Mouse (Mus musculus) layer of hippocampus, postnatal 10 days (tissue): ENCODE data around the gene Gm20837. TPM values are rescaled to one million over a fixed set of nuclear protein-coding genes. Genes with fewer than 3 reads are reported as not detected.
"Not testable (repeated sequence)": the region's sequence is repeated elsewhere in the genome, so short reads cannot be mapped to it uniquely, and the experiment has no call there.

Experiments
- DNase-seq, 2 experiments: peaks; one replicate each; pipeline ENCODE4 v3.0.0; 2021; ENCODE audit warnings: low spot score in 2 of 2
- long read RNA-seq: library from polyadenylated mRNA; stranded (forward); transcript quantifications from one replicate; pipeline ENCODE4 v2.0.0, GENCODE M21; 2023
- total RNA-seq, 2 experiments: library from RNA; stranded (reverse); gene quantifications; 2 replicates each; pipeline ENCODE4 v1.2.3; 2021

The Gm20837 gene
- not detected for total RNA-seq
- long read RNA-seq: 0 reads

DNA sequence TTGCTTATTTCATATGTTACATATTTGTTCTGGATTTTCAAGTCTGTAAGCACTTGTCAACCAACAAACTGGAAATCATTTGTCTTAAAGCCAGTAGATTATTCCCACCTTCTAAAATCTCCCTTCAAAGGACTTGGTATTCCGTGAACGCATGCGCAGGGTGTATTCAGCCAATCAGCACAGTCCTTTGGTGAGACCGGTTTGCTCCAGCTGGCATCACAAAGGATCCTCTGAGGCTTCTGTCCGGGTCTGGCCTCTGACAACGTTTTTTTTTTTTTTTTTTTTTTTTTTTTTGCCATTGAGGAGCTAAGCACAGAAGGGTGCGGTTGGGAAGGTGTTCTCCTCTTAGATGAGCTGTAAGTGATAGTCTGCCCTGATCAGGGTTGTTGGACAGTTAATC is at the start of gene Gm20837:
Gene Gm20837 (plus strand): TSS at position 301 of the 400 bp plus-strand sequence.
- DNase-seq: not testable (repeated sequence)
